Mouse (Mus musculus): ENCODE data around the gene Pithd1. TPM values are rescaled to one million over a fixed set of nuclear protein-coding genes. Genes with fewer than 3 reads are reported as not detected.

Pithd1 gene
- 15.5 and 25.7 TPM in 2 replicates for polyA plus RNA-seq (2012; rRNA removed)

DNA sequence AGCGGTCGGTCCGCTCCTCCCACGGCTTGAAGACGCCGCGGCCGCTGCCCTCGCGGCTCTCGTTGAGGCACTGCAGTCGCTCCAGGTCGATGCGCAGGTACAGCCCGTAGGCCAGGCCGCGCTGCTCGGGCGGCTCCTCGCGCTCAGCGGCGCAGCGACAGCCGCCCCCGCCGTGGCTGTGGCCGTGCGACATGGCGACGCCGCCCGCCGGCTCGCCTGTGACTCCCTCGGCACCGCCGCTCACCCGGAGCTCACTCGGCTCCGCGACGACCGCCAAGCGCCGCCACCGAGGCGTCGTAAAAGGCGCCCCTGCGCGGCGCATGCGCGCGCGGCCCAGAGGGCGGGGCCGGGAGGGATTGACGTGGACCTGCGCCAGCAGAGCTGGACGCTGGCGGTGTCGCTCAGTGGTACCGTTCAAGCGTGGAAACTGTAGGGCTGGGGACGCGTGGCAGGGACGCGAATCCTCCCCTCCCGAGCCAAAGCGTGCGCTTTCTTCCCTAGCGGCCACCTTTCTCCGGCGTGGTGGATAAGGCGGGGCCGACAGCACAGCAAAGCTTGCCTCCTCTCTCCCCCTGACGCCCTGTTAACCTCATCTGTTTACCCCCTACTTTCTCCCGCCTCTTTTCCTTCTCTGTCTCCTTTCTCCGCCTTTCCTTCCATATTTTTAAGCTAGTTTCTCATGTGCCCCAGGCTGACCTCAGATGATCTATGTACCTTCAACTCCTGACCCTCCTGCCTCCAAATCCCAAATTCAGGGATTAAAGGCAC is at the start of gene Pithd1:
TSS of gene Pithd1 (minus strand) at position 322 of the 768 bp plus-strand sequence.

DNA sequence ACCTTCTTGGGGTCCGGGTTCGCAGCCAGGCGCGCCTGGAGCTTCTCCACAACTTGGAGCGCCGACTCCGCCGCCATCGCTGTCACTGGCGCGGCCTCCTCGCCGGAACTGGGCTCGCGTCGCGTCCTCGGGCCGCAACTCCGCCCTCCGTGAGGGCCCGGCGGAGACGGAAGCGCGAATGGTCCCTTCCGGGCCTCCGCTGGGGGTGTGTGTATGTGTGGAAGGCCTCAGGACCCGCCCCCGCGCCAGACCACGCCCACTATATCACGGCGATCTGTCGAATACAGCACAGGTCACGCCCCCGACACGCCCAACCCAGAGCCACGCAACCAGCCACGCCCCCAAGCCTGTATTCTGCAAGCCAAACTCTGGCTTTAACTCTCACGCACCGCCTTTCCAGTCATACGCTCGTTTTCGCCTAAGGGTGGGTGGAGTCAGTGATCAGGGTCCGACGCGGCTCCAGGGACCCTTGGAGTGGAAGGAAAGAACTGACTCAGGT is 34.5 kb upstream of the Pithd1 start, which contains the start of gene Eloa:
TSS of gene Eloa (minus strand) at position 215 of the 499 bp plus-strand sequence.

DNA sequence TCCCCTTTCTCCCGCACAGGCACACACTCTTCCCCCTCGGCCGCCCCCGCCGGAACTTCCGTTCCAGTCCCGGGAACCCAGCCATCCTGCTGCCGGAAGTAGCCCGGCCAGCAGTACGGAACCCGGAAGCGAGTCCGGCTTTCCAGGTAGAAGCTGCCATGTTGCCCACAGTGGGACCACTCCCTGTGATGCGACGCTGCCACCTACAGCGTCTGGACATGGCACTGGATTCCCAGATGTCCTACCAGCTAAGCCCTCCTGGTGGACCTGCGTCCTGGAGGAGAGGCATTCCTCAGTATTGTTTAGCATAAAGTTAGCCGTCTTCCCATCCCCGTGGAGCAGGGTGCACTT is 14.5 kb downstream of the Pithd1 start, which contains the start of gene Lypla2:
TSS of gene Lypla2 (minus strand) at position 71 of the 351 bp plus-strand sequence.

DNA sequence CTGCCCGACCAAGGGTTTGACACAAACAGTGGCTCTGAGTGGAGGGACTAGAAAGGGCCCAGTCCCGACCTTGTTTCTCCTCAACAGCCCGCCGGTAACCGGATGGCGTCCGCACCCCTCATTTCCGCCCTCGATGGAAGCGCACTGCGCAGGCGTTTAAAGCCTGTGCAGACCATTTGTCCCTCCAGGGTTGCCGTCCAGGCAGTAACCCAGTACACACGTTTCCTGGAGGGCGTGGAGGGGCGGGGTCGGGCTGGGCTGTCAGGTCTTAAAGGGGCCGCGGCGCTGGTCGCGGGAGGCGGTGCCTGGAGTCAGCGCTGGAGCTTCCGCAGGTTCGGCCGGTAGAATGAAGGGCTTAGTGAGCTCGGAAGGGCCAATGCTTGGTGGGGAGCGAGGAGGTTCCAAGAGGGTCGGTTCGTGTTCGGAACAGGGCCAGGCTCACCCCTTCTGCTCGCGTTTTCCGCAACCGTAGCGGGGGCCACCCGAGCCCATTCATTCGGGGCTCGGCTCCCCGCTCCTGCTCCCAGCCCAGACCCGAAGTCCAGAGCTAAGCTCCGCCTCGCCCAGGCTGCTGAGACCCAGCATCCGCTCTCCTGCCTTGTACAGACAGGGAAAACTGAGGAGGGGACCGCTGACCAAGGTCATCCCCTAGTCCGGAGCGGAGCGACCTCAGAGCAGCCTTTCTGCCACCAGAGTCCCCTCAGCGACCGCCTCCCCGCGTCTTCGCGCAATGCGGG is 23.4 kb downstream of the Pithd1 start, which contains the start of gene Gale:
TSS of gene Gale (plus strand) at position 271 of the 737 bp plus-strand sequence.

GRCm38 (mm10) chr4:135946278-135946658 is 40.8 kb downstream of the Pithd1 start, which contains the start of gene Hmgcl:
Gene Hmgcl, plus strand, starts transcription at chr4:135946448.

Other genes starting within 250 kb of the Pithd1 start
- gene Myom3, start 227.5 kb downstream of the Pithd1 start, polyA plus RNA-seq (2012; rRNA removed): 0.34 and 0.90 TPM in 2 replicates
- 21.9 and 45.4 TPM in 2 replicates for gene Srsf10, start 131.5 kb downstream of the Pithd1 start, polyA plus RNA-seq (2012; rRNA removed)
- 2.7 and 3.1 TPM in 2 replicates for gene Pnrc2, start 113.4 kb downstream of the Pithd1 start, polyA plus RNA-seq (2012; rRNA removed)
- 0.15 and 0.33 TPM in 2 replicates for gene Cnr2, start 91.9 kb downstream of the Pithd1 start, polyA plus RNA-seq (2012; rRNA removed)
- 45.9 and 48.0 TPM in 2 replicates for gene Fuca1, start 66.5 kb downstream of the Pithd1 start, polyA plus RNA-seq (2012; rRNA removed)
- 50.1 and 54.9 TPM in 2 replicates for gene Hmgcl, start 40.8 kb downstream of the Pithd1 start, polyA plus RNA-seq (2012; rRNA removed)
- 124 and 157 TPM in 2 replicates for gene Gale, start 23.5 kb downstream of the Pithd1 start, polyA plus RNA-seq (2012; rRNA removed)
- 97.5 and 124 TPM in 2 replicates for gene Lypla2, start 14.6 kb downstream of the Pithd1 start, polyA plus RNA-seq (2012; rRNA removed)
- gene Eloa, start 34.5 kb upstream of the Pithd1 start, polyA plus RNA-seq (2012; rRNA removed): 2.5 and 2.6 TPM in 2 replicates
- gene Rpl11, start 66.2 kb upstream of the Pithd1 start, polyA plus RNA-seq (2012; rRNA removed): 79.3 and 110 TPM in 2 replicates
- gene Id3, start 156.2 kb upstream of the Pithd1 start, polyA plus RNA-seq (2012; rRNA removed): 337 and 441 TPM in 2 replicates
- gene E2f2, start 185.1 kb upstream of the Pithd1 start, polyA plus RNA-seq (2012; rRNA removed): 2.8 and 3.6 TPM in 2 replicates
- 3.5 and 3.9 TPM in 2 replicates for gene Asap3, start 219.1 kb upstream of the Pithd1 start, polyA plus RNA-seq (2012; rRNA removed)

Measured in stomach, adult 2 months (tissue).